Mouse (Mus musculus) erythroblast, adult 5-6 weeks (primary cell): ENCODE measurements around the gene Vstm2a. TPM values are rescaled to one million over a fixed set of nuclear protein-coding genes. Genes with fewer than 3 reads are reported as not detected.

ENCODE experiments used
- ATAC-seq: replicated peaks from 2 replicates; pipeline ENCODE4 v1.8.0; 2016; ENCODE audit warnings: moderate number of reproducible peaks, mild to moderate bottlenecking, moderate TSS enrichment, inconsistent platforms; ENCODE audit not compliant: poor library complexity, low FRiP score, severe bottlenecking
- total RNA-seq, 2 experiments: library from RNA; stranded (forward) in 1 of 2; stranded (reverse) in 1 of 2; fragments of 150-400 nt in 1 of 2; fragments of 200-764, 138-1000 nt in 1 of 2; gene quantifications; 2 replicates each; pipeline versions ENCODE4 v1.2.3 to v1.2.4; 2015 to 2017; ENCODE audit warnings: low replicate concordance in 2 of 2

The Vstm2a gene
- not detected in 2 replicates for total RNA-seq (2015; ENCODE audit: low replicate concordance)
- not detected in 2 replicates for total RNA-seq (2017; ENCODE audit: low replicate concordance)

GRCm38 (mm10) chr11:16257473-16257921 lies at the start of gene Vstm2a:
TSS of gene Vstm2a (plus strand) at chr11:16257724.
- no peak for ATAC-seq

GRCm38 (mm10) chr11:16257011-16257410 lies 513 bp upstream of the Vstm2a start:
- no peak for ATAC-seq

- ATAC-seq = no peak
Observed at GRCm38 (mm10) chr11:16258300-16258699, 776 bp downstream of the Vstm2a start.

GRCm38 (mm10) chr11:16259876-16260275 lies 2.4 kb downstream of the Vstm2a start:
- ATAC-seq = no peak

- no peak for ATAC-seq
Observed at GRCm38 (mm10) chr11:16260764-16261578, 3.4 kb downstream of the Vstm2a start.

GRCm38 (mm10) chr11:16268396-16268795 lies 10.9 kb downstream of the Vstm2a start:
- no peak for ATAC-seq

GRCm38 (mm10) chr11:16290381-16290780 lies 32.9 kb downstream of the Vstm2a start:
- ATAC-seq = no peak

- ATAC-seq = no peak
Observed at GRCm38 (mm10) chr11:16292960-16293359, 35.4 kb downstream of the Vstm2a start.

- no peak for ATAC-seq
Observed at GRCm38 (mm10) chr11:16296521-16296920, 39.0 kb downstream of the Vstm2a start.

- no peak for ATAC-seq
Observed at GRCm38 (mm10) chr11:16299492-16299891, 42.0 kb downstream of the Vstm2a start.

GRCm38 (mm10) chr11:16299960-16300359 lies 42.4 kb downstream of the Vstm2a start:
- no peak for ATAC-seq

GRCm38 (mm10) chr11:16300709-16301108 lies 43.2 kb downstream of the Vstm2a start:
- ATAC-seq = no peak

GRCm38 (mm10) chr11:16315097-16315496 lies 57.6 kb downstream of the Vstm2a start:
- no peak for ATAC-seq

- no peak for ATAC-seq
Observed at GRCm38 (mm10) chr11:16345179-16345578, 87.7 kb downstream of the Vstm2a start.

GRCm38 (mm10) chr11:16345676-16346075 lies 88.2 kb downstream of the Vstm2a start:
- no peak for ATAC-seq

GRCm38 (mm10) chr11:16351915-16352314 lies 94.4 kb downstream of the Vstm2a start:
- no peak for ATAC-seq

- ATAC-seq = no peak
Observed at GRCm38 (mm10) chr11:16354356-16354755, 96.8 kb downstream of the Vstm2a start.

- no peak for ATAC-seq
Observed at GRCm38 (mm10) chr11:16366852-16367587, 109.5 kb downstream of the Vstm2a start.

GRCm38 (mm10) chr11:16403627-16404026 lies 146.1 kb downstream of the Vstm2a start:
- ATAC-seq = no peak

GRCm38 (mm10) chr11:16411736-16412135 lies 154.2 kb downstream of the Vstm2a start:
- no peak for ATAC-seq

- no peak for ATAC-seq
Observed at GRCm38 (mm10) chr11:16412609-16413008, 155.1 kb downstream of the Vstm2a start.
